Mouse (Mus musculus) limb, embryonic 12.5 days (tissue): Measurements from ENCODE around the gene Trim30b. TPM values are rescaled to one million over a fixed set of nuclear protein-coding genes. Genes with fewer than 3 reads are reported as not detected.
"Not testable (repeated sequence)": the region's sequence is repeated elsewhere in the genome, so short reads cannot be mapped to it uniquely, and the experiment has no call there.

ENCODE experiments used
- ATAC-seq: fragments of 200-750 bp; cut with Nextera tagmentation; 2 replicates; pipeline ENCODE4 v1.8.0; 2017; ENCODE audit warnings: low read depth, moderate TSS enrichment; ENCODE audit not compliant: insufficient number of reproducible peaks, insufficient read depth, low FRiP score, low TSS enrichment
- H3K27ac ChIP-seq: fragments of 300-500 bp; sonication (generic); 2 replicates; pipeline ENCODE4 v1.5.1; 2016; ENCODE audit warnings: mild to moderate bottlenecking, moderate library complexity
- H3K27me3 ChIP-seq: fragments of 300-500 bp; sonication (generic); 2 replicates; pipeline ENCODE4 v1.6.1; 2016; ENCODE audit warnings: mild to moderate bottlenecking, moderate library complexity
- H3K36me3 ChIP-seq: fragments of 300-500 bp; sonication (generic); 2 replicates; pipeline ENCODE4 v1.6.1; 2016; ENCODE audit warnings: mild to moderate bottlenecking, moderate library complexity
- H3K4me1 ChIP-seq: fragments of 300-500 bp; sonication (generic); replicated peaks from 2 replicates; pipeline ENCODE4 v1.6.1; 2016
- H3K4me2 ChIP-seq: fragments of 300-500 bp; sonication (generic); 2 replicates; pipeline ENCODE4 v1.6.1; 2016; ENCODE audit warnings: mild to moderate bottlenecking, moderate library complexity
- H3K4me3 ChIP-seq: fragments of 300-500 bp; sonication (generic); replicated peaks from 2 replicates; pipeline ENCODE4 v1.5.1; 2016; ENCODE audit warnings: mild to moderate bottlenecking
- H3K9ac ChIP-seq: fragments of 300-500 bp; sonication (generic); replicated peaks from 2 replicates; pipeline ENCODE4 v1.6.1; 2016; ENCODE audit warnings: mild to moderate bottlenecking, moderate library complexity
- H3K9me3 ChIP-seq: fragments of 300-500 bp; sonication (generic); 2 replicates; pipeline ENCODE4 v1.6.1; 2016; ENCODE audit warnings: mild to moderate bottlenecking, moderate library complexity
- WGBS: fragments of 180-500 bp; shearing (Covaris S2); methylation state at CpG from one replicate; pipeline ENCODE4 v1.1.7; 2016; 5-methylcytosine and 5-hydroxymethylcytosine counted together
- polyA plus RNA-seq: library from polyadenylated mRNA; unstranded; fragments of >200 nt; fragmentation: Nextera tagmentation; extraction: Ambion mirVana; gene quantifications from 2 replicates; pipeline ENCODE4 v1.2.1, GENCODE M21; 2016

The Trim30b gene
- polyA plus RNA-seq, result not detected in 2 replicates

DNA sequence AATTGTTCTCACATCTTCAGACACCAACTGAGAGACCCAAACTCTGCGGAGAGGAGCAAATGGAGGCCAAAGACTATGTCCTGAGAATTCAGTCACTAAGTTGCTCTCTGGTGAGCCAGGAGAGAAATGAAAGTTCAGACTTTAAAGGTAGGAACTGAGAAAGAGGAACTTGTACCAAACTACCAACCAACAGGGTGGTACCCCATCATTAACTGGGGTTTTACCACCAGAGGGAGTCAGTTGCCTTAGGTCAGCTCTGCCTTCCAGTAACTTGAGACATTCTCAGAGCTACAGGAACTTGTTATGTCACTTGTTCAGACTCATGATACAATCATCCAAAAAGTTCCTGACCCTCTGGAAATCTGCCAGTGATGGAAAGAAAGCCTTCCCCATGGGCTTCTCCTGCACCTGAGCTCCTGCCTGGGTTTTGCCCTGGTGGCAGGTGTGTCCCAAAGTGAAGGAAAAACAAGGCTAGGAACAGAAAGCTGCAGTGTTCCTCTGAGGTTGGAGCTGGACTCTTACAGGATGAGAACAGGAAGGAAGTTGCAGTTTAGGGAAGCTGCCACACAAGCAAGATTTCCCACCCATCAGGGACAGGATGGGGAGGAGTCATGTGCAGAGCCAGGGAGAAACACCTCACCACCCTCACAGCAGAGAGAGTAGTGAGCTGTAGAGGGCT, at the start of gene Trim30b:
Gene Trim30b, minus strand, starts transcription at position 149 of the 679 bp plus-strand sequence.
- H3K4me1 ChIP-seq, result no peaks in the 10 kb centered on the region
- no peaks in the 10 kb centered on the region for H3K27me3 ChIP-seq
- ATAC-seq, result no peak
- WGBS, result 65% methylated on average over 1 of the region's 1 CpGs
- no peak within 1 kb of the TSS for H3K4me2 ChIP-seq
- no peaks in the 10 kb centered on the region for H3K9me3 ChIP-seq
- H3K9ac ChIP-seq, result no peak within 1 kb of the TSS
- no peaks in the 10 kb centered on the region for H3K36me3 ChIP-seq
- no peak within 1 kb of the TSS for H3K27ac ChIP-seq
- no peak within 1 kb of the TSS for H3K4me3 ChIP-seq

DNA sequence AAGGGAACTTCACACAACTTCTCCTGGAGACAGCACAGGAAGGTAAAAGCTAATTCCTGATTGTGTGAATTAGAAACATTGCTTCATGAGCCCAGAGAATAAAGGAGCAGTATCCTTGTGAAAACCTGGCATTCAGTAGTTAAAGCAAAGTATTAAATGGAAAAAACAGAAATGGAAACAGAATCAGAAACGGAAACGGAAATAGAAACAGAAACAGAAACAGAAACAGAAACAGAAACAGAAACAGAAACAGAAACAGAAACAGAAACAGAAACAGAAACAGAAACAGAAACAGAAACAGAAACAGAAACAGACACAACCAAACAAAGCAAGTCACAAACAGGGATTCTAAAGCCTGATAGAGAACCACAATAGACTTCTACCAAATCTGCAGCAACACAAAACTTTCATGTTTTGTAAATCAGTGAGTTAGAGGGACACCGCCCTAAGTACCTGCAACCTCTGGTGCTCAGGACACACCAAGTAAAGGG, 34.8 kb upstream of the Trim30b start:
- H3K9me3 ChIP-seq, result no peaks in the 10 kb centered on the region
- no peaks in the 10 kb centered on the region for H3K36me3 ChIP-seq
- no peak for ATAC-seq
- WGBS, result 95% methylated on average over 3 of the region's 3 CpGs
- H3K4me2 ChIP-seq, result no peak overlapping the region
- no peak overlapping the region for H3K27ac ChIP-seq
- no peaks in the 10 kb centered on the region for H3K4me1 ChIP-seq
- H3K9ac ChIP-seq, result no peak overlapping the region
- no peak overlapping the region for H3K4me3 ChIP-seq
- H3K27me3 ChIP-seq, result no peaks in the 10 kb centered on the region

DNA sequence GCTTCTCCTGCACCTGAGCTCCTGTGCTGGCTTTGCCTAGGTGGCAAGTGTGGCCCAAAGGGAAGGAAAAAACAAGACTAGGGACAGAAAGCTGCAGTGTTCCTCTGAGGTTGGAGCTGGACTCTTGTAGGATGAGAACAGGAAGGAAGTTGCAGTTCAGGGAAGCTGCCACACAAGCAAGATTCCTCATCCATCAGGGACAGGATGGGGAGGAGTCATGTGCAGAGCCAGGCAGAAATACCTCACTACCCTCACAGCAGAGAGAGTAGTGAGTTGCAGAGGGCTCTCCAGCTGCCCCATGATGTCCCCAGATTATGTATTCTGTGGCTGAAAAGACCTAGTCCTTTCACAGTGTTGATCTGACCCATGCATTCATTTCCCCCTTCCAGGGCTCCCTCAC, 31.5 kb upstream of the Trim30b start:
- Histone ChIP-seq H3K36me3 (no peaks in the 10 kb centered on the region), H3K9ac (no peak overlapping the region), H3K27me3 (no peaks in the 10 kb centered on the region), H3K9me3 (no peaks in the 10 kb centered on the region), H3K4me1 (no peaks in the 10 kb centered on the region), H3K4me2 (no peak overlapping the region), H3K4me3 (no peak overlapping the region), H3K27ac (no peak overlapping the region)
- ATAC-seq, result no peak

DNA sequence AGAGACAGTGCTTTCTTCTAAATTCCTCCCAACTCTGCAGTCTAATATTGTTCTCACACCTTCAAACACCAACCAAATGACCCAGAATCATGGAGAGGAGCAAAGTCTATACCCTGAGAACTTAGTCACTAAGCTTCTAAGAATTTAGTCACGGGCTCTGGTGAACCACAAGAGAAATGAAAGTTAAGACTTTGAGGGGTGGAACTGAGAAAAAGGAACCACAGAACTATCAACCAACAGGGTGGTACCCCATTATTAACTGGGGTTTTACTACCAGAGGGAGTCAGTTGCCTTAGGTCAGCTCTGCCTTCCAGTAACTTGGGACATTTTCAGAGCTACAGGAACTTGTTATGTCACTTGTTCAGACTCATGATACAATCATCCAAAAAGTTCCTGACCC, 31.0 kb upstream of the Trim30b start, which contains the start of gene Trim30c:
Gene Trim30c, minus strand, starts transcription at position 140 of the 400 bp plus-strand sequence.
- no peak within 1 kb of the TSS for H3K27ac ChIP-seq
- ATAC-seq, result no peak
- no peaks in the 10 kb centered on the region for H3K4me1 ChIP-seq
- no peaks in the 10 kb centered on the region for H3K9me3 ChIP-seq
- WGBS, result 87% methylated on average over 1 of the region's 1 CpGs
- H3K4me2 ChIP-seq, result no peak within 1 kb of the TSS
- H3K36me3 ChIP-seq, result no peaks in the 10 kb centered on the region
- no peak within 1 kb of the TSS for H3K4me3 ChIP-seq
- no peaks in the 10 kb centered on the region for H3K27me3 ChIP-seq
- H3K9ac ChIP-seq, result no peak within 1 kb of the TSS

GRCm38 (mm10) chr7:104398492-104398891, 28.8 kb upstream of the Trim30b start:
- Histone ChIP-seq H3K4me3 (no peak overlapping the region), H3K4me1 (no peaks in the 10 kb centered on the region), H3K36me3 (no peaks in the 10 kb centered on the region), H3K9ac (no peak overlapping the region), H3K4me2 (no peak overlapping the region), H3K27me3 (no peaks in the 10 kb centered on the region), H3K9me3 (no peaks in the 10 kb centered on the region), H3K27ac (no peak overlapping the region)
- ATAC-seq, result no peak
- WGBS, result 71% methylated on average over 1 of the region's 1 CpGs

GRCm38 (mm10) chr7:104366339-104366738, 3.3 kb downstream of the Trim30b start:
- Histone ChIP-seq H3K36me3 (no peaks in the 10 kb centered on the region), H3K4me3 (no peak overlapping the region), H3K27ac (no peak overlapping the region), H3K4me1 (no peaks in the 10 kb centered on the region), H3K27me3 (no peaks in the 10 kb centered on the region), H3K9ac (no peak overlapping the region), H3K4me2 (no peak overlapping the region), H3K9me3 (no peaks in the 10 kb centered on the region)
- ATAC-seq, result no peak

GRCm38 (mm10) chr7:104353600-104353967, 16.1 kb downstream of the Trim30b start:
- Histone ChIP-seq H3K9me3 (no peaks in the 10 kb centered on the region), H3K27ac (no peak overlapping the region), H3K27me3 (no peaks in the 10 kb centered on the region), H3K4me3 (peak overlapping the region; percentile 42; the same call in 1 of the 2 replicates), H3K4me1 (no peaks in the 10 kb centered on the region), H3K9ac (no peak overlapping the region), H3K4me2 (peak overlapping the region; percentile 59; the same call in 1 of the 2 replicates), H3K36me3 (no peaks in the 10 kb centered on the region)
- 60% methylated on average over 2 of the region's 2 CpGs for WGBS
- ATAC-seq, result peak; percentile 49

DNA sequence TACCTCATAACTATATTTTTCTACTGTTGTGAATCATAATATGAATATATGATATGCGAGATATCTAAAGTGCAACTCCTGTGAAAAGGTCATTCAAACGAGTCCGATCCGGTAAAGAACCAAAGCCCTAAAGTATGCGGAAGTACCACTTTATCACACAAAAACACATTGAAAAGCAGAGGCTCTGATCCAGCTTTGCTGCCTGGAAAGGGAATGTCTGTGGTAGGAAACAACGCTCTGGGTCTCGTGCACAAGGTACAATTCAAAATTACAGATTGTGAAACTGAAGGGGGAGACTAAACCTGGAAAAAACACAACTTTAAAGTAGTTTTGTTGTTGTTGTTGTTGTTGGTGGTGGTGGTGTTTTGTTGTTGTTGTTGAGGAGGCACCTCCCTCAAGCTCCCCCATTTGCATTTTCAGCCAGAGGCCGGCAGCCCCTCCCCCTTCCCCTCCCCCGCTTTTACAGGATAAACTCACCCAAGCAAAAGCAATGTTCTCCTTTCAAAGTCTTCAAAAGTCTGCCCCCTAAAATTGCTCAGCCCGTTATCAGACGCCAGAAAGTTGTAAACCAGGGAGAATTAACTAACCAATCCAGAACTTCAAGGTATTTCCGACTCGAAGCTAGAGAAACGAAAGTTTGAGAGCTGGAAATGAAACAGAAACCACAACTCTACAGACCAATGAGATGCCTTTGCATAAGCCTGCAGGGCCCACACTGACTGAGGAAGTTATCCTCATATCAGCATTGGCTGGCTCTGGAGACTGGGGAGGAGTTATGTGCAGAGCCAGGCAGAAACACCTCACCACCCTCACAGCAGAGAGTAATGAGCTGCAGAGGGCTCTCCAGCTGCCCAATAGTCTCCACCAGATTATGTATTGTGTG, 16.7 kb downstream of the Trim30b start, which contains the start of gene Trim12c:
Gene Trim12c, minus strand, starts transcription at position 646 of the 883 bp plus-strand sequence.
- no peaks in the 10 kb centered on the region for H3K27me3 ChIP-seq
- peak within 1 kb of the TSS; percentile 69; the same call in 1 of the 2 replicates for H3K27ac ChIP-seq
- H3K9ac ChIP-seq, result peak within 1 kb of the TSS; percentile 34; the same call in 1 of the 2 replicates
- no peaks in the 10 kb centered on the region for H3K4me1 ChIP-seq
- H3K36me3 ChIP-seq, result no peaks in the 10 kb centered on the region
- peak within 1 kb of the TSS; percentile 42 for H3K4me3 ChIP-seq
- peak; percentile 100 for ATAC-seq
- peak within 1 kb of the TSS; percentile 59 for H3K4me2 ChIP-seq
- no peaks in the 10 kb centered on the region for H3K9me3 ChIP-seq
- WGBS, result 4% methylated on average over 14 of the region's 14 CpGs

DNA sequence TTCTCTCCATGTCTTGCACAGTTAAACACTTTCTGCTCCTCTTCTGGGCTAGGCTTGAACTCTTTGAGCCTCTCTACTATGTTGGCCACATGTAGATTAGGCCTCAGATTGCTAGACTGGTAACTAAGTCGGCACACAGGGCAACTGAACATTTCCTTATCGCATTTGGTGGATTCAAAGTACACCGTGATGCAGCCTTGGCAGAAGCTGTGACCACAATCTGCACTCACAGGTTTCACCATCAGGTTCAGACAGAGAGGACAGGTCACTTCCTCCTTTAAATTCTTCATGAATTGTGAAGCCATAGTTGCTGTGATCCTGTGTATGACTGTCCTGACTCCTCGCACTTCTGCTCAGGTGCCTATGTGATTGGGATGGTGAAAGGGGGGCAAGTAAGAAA, 21.6 kb downstream of the Trim30b start:
- ATAC-seq, result not testable (repeated sequence)

GRCm38 (mm10) chr7:104340744-104341143, 28.9 kb downstream of the Trim30b start:
- H3K36me3 ChIP-seq, H3K9me3 ChIP-seq, H3K4me3 ChIP-seq, H3K27me3 ChIP-seq, H3K27ac ChIP-seq, H3K4me2 ChIP-seq, H3K4me1 ChIP-seq, H3K9ac ChIP-seq, ATAC-seq: not testable (repeated sequence)
- 89% methylated on average over 4 of the region's 4 CpGs for WGBS

More for the DNA sequence above, 21.6 kb downstream of the Trim30b start:
- H3K27ac ChIP-seq, H3K9ac ChIP-seq, H3K36me3 ChIP-seq, H3K4me1 ChIP-seq, H3K4me3 ChIP-seq, H3K4me2 ChIP-seq, H3K9me3 ChIP-seq, H3K27me3 ChIP-seq: not testable (repeated sequence)
- 91% methylated on average over 4 of the region's 4 CpGs for WGBS

- not testable (repeated sequence) for H3K4me3 ChIP-seq, H3K9me3 ChIP-seq, H3K27ac ChIP-seq, H3K36me3 ChIP-seq, H3K4me2 ChIP-seq, H3K4me1 ChIP-seq, H3K27me3 ChIP-seq, H3K9ac ChIP-seq, ATAC-seq
- 76% methylated on average over 3 of the region's 3 CpGs for WGBS
Measured at GRCm38 (mm10) chr7:104335547-104335946, 34.1 kb downstream of the Trim30b start.
